Mouse (Mus musculus) C2C12 (cell line): ENCODE results near the gene Mcur1.

ENCODE experiments used
- CEBPB ChIP-seq: IDR thresholded peaks from one replicate; pipeline ENCODE4 v1.6.1; 2011; ENCODE audit warnings: low read depth, mild to moderate bottlenecking, control low read depth, moderate library complexity
- CTCF ChIP-seq: IDR thresholded peaks from one replicate; pipeline ENCODE4 v1.5.1; 2011; ENCODE audit not compliant: control insufficient read depth, insufficient read depth, insufficient read length
- FOSL1 ChIP-seq: IDR thresholded peaks from one replicate; pipeline ENCODE4 v1.8.0; 2011; ENCODE audit warnings: mild to moderate bottlenecking, low read length; ENCODE audit not compliant: poor library complexity, insufficient read depth, severe bottlenecking
- MAX ChIP-seq: IDR thresholded peaks from one replicate; pipeline ENCODE4 v1.6.1; 2011; ENCODE audit warnings: mild to moderate bottlenecking, control low read depth
- MYOD1 ChIP-seq: IDR thresholded peaks from one replicate; pipeline ENCODE4 v1.6.1; 2011; ENCODE audit warnings: low read depth; ENCODE audit not compliant: control insufficient read depth, insufficient read length
- MYOG ChIP-seq: IDR thresholded peaks from one replicate; pipeline ENCODE4 v1.6.1; 2011; ENCODE audit not compliant: control insufficient read depth, insufficient read length; ENCODE audit errors: extremely low read depth
- USF1 ChIP-seq: IDR thresholded peaks from one replicate; pipeline ENCODE4 v1.6.1; 2011; ENCODE audit warnings: low read depth, mild to moderate bottlenecking, control low read depth, moderate library complexity

DNA sequence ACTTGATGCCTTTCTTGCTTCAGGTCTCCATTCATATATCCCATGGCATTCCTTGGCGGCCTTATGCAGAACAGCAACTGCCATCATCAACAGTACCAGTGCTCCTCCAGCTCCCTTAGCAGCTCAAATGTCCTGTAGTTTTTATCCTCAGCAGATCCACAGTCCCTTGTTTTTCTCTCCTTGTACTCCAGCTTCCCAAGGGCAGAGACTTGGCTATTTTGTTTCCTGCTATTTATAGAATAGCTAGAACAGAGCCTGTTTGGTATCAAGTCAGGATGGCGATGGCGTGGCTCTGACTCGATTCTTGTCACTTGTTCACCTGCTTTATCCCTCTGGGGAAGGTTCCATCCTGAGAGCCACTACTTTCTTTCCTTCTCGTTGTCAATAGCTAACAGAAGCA lies 38.1 kb downstream of the Mcur1 start:
- TF ChIP-seq CTCF (no peak), MYOD1 (no peak), MYOG (no peak), USF1 (no peak), MAX (no peak), CEBPB (no peak), FOSL1 (no peak)
